Comparison of ENCODE assay signal across 9 mouse cellular contexts in the genomic region with DNA sequence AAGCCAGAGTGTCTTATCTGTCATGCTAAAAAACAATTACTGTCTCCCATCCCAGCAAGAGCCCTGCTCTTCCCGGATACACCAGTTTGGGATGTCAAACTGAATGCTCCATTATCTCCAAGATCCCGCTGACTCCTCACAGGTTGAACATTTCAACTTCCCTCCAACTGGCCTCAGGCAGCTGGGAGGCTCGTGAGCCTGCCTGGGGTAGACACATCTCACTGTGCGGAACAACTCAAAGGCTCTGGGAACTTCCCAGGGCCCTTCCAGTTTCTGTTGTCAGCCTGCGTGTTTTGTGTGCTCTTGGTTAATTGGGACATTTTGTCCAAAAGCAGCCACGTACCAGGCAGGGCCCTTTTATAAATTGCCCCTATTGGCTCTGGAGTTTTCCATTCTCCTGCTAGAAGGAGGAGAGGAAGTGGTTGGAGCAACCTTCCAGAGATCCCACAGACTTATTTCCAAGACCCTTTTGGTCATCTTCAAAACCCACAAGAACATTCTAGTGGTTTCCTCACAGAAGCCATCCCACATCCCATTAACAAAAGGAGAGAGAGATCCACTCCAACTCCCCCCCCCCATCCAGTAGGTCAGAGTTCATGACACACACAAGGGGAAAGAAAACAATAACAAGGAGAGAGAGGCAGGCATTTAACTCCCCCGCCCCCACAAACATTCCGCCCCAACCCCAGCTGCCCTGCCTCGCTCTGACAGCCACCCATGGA.
DNase-seq lines count a peak whose midpoint lies in the region; ATAC-seq lines count a peak whose summit lies in the region.
"Had no signal": no experiment of that assay in that cellular context is flagged by ENCODE, and none has a peak within 500 bp of the region (broad histone marks: within the 10 kb centered on the region; RNA-seq: fewer than 3 reads in every experiment).

No protein-coding gene starts in this region.

- ATAC-seq in embryonic facial prominence, embryonic 13.5 days (ENCODE audit: insufficient number of reproducible peaks, insufficient read depth, low FRiP score, low TSS enrichment, low read depth) = no peak

- H3K27me3 ChIP-seq in embryonic facial prominence, embryonic 13.5 days = peaks cover 23% of the 10 kb centered on the region

- intact Hi-C loops in left cerebral cortex, postnatal 10 days (cut with DNase I) = no loop called here

- H3K27ac ChIP-seq in embryonic facial prominence, embryonic 13.5 days = peak overlapping the region; percentile 48; the same call in 1 of the 2 replicates

- H3K4me3 ChIP-seq in embryonic facial prominence, embryonic 13.5 days = no peak overlapping the region
- H3K4me3 ChIP-seq: megakaryocyte, embryonic 14.5 days had no signal

- H3K4me1 ChIP-seq in embryonic facial prominence, embryonic 13.5 days = peaks cover 53% of the 10 kb centered on the region
- H3K4me1 ChIP-seq: megakaryocyte, embryonic 14.5 days had no signal

- 15% methylated on average over 9 of the region's 9 CpGs for WGBS in embryonic facial prominence, embryonic 13.5 days

- no peaks in the 10 kb centered on the region for H3K9me3 ChIP-seq in embryonic facial prominence, embryonic 13.5 days
- H3K9me3 ChIP-seq: megakaryocyte, embryonic 14.5 days had no signal

- H3K36me3 ChIP-seq in embryonic facial prominence, embryonic 13.5 days = no peaks in the 10 kb centered on the region

- H3K9ac ChIP-seq in embryonic facial prominence, embryonic 13.5 days = no peak overlapping the region

- DNase-seq in kidney, adult 9 months = peak; percentile 13
- DNase-seq in kidney, adult 18-20 months = no peak
- DNase-seq in kidney, postnatal 14 days = peak; percentile 52
- DNase-seq in retina, embryonic 14.5 days (ENCODE audit: low spot score) = peak; percentile 18
- no peak for DNase-seq in adrenal gland, adult 8-10 months
- no peak for DNase-seq in urinary bladder, postnatal 4 days (ENCODE audit: low spot score in 2 of 2)
- no peak for DNase-seq in left cerebral cortex, postnatal 10 days (ENCODE audit: extremely low spot score in 1 of 2, low spot score in 2 of 2)

- peak overlapping the region; percentile 36; the same call in 1 of the 2 replicates for H3K4me2 ChIP-seq in embryonic facial prominence, embryonic 13.5 days

Comparison
In these comparisons a context has a peak if more than half of its experiments do, and no peak if none do; other contexts are left out.
1. DNase-seq: peak in kidney, adult 9 months (single experiment), kidney, postnatal 14 days (single experiment) and retina, embryonic 14.5 days (single experiment); none in kidney, adult 18-20 months (single experiment), adrenal gland, adult 8-10 months (single experiment), urinary bladder, postnatal 4 days (0 of 2) and left cerebral cortex, postnatal 10 days (0 of 2).